Mouse (Mus musculus): Measurements from ENCODE around the gene Smarca4. TPM values are rescaled to one million over a fixed set of nuclear protein-coding genes. Genes with fewer than 3 reads are reported as not detected.
"Not testable (repeated sequence)": the region's sequence is repeated elsewhere in the genome, so short reads cannot be mapped to it uniquely, and the experiment has no call there.

Gene Smarca4
- polyA plus RNA-seq, 1 experiment, result 25.3 TPM

DNA sequence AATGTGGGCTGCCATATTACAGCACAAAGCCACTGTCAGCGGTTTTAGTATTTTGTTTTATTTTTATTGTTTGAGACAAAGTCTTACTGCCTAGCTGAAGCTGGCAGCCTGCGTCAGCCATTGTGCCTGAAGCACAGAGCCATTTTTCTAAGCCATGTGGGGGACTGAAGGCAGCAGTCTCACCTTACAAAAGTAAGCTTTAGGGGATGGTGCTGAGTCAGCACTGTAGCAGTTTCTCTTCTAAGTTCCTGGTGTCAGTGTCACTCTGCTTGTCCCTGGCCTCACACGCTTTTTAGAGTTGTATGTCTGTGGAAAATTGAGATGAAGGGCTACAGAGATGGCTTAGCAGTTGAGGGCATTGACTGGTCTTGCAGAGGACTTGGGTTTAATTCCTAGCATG, 30.4 kb downstream of the Smarca4 start:
- DNase-seq (ENCODE audit: low read depth, low spot score), result no peak
- WGBS, result 96% methylated on average over 3 of the region's 3 CpGs

DNA sequence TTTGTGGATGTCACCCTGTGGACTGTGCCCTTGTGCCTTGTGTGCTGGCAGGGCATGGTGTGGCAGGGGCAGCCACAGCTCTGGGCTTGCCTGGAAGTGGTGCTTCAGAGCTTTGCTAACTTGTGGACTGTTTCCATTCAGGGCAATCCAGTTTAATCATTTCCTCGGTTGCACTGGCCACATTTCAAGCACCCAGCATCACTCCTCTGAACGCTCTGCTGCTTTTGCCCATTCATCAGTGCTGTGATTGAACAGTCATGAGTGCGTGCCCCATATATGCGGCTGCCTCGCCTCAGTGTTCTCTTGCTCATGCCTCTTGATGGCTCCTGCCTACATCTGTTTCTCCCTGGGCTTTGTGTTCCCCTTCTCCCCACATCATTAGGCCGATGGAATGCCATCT, 31.8 kb downstream of the Smarca4 start:
- no peak for DNase-seq (ENCODE audit: low read depth, low spot score)
- WGBS, result 87% methylated on average over 6 of the region's 6 CpGs

DNA sequence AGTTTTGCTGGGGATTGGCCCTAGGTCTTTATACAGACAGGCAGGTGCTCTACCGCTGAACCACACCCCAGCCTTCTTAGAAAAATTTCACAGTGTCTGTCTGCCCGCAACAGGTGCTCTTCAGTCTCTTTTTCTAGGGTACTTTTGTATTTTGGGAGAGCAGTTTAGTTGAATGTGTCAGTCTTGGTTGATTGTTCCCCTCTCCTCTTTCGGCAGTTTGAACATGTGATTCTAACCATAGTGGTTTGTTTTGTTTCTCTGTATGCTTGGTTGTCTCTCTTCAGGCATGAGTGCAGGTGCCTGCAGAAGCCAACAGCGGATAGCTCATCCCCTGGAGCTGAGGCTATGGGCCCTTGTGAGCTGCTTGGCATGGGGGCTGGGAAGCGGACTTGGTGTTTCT, 36.3 kb downstream of the Smarca4 start:
- DNase-seq (ENCODE audit: low read depth, low spot score), result no peak
- WGBS, result 84% methylated on average over 5 of the region's 5 CpGs

DNA sequence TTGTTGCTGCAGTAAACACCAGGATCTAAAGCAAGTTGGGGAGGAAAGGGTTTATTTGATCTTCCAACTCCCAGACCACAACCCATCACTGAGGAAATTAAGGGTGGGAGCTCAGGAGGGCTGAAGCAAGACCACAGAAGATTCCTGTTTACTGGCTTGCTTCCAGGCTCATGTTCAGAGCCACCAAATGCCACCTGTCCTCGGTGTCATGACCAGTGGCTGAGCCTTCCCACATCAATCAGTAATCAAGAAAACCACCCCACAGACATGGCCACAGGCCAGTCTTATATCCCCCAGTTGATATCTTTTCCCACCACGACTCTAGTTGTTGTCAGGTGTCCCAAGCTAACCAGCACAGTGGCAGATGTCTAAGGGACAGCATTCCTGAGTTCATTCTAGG, 37.3 kb downstream of the Smarca4 start:
- WGBS, result 74% methylated on average over 2 of the region's 2 CpGs
- DNase-seq (ENCODE audit: low read depth, low spot score), result no peak

DNA sequence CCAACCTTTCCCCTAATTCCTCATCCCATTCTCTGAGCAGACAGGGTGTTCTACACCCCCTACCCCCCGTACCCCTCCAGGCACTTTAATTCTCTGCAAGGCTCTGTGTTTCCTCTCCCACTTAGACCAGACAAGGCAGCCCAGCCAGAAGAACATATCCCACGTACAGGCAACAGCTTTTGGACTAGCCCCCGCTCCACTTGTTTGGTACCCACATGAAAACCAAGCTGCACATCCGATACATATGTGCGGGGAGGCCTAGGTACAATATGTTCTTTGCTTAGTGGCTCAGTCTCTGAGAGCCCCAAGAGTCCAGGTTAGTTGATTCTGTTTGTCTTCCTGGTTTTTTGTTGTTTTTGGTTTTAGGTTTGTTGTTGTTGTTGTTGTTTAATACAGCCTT, 46.1 kb downstream of the Smarca4 start:
- no peak for DNase-seq (ENCODE audit: low read depth, low spot score)
- 95% methylated on average over 5 of the region's 5 CpGs for WGBS

DNA sequence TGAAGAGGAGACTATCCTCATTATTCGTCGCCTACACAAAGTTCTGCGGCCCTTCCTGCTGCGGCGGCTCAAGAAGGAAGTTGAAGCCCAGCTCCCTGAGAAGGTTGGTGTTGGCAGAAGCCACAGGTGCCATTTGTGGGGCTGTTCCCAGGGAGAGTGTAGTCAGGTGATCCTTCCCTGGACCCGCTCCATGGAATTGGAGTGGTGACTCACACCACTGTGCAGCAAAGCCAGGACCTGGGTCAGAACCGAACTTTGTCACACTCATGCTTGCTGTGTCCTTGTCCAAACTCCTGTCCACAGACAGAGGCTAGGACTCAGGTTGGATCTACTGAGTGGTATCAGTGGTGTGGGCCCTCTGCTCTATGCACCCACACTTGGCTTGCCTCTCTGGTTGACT, 53.0 kb downstream of the Smarca4 start:
- 80% methylated on average over 7 of the region's 7 CpGs for WGBS
- no peak for DNase-seq (ENCODE audit: low read depth, low spot score)

DNA sequence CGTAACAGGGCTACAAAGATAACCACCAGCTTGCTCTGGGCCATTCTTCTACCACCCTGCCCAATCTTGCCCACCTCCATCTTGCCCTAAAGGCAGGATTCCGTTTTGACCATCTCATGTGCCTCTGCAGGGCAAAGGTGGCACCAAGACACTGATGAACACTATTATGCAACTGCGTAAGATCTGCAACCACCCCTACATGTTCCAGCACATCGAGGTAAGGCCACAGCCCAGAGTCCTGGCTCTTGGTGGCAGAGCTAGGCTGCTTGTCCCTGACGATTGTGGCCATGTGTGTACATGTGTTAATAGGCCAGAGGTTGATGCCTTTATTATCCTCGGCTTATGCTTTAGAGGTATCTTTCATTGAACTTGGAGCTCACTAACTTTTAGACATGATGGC, 54.4 kb downstream of the Smarca4 start:
- WGBS, result 84% methylated on average over 6 of the region's 6 CpGs
- DNase-seq (ENCODE audit: low read depth, low spot score), result no peak

DNA sequence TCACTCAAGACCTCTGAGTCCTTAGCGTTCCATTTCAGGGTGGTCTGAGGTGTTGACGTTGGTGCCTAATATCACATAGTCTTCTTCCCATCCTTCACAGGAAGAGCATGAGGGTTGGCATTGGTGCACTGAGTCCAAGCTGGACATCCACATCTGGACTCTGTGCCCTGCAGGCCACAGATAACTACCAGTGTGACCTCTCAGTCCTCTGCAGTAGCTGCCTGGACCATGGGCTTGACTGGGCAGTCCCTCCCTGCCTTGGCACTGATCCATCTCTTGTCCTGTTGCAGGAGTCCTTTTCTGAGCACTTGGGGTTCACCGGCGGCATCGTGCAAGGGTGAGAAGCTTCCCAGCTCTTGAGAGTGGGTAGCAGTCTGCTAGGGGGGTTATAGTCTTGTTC, 55.8 kb downstream of the Smarca4 start:
- 94% methylated on average over 5 of the region's 5 CpGs for WGBS
- no peak for DNase-seq (ENCODE audit: low read depth, low spot score)

DNA sequence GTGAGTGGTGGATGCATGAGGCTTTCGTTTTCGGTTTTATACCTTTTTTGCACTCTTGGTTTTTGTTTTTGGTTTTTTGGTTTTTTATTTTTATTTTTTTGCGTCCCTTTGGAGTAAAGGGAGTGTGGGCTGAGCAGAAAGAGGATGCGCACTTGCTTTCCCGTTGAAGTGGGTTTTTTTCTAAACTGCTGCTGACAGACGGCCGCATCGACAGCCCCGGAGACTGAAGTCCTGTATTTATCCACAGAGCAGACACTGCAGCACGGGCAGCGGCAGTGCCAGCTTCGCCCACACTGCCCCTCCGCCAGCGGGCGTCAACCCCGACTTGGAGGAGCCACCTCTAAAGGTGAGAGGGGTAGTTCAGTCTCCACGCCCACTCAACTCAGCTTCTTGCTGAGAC, 61.7 kb downstream of the Smarca4 start:
- no peak for DNase-seq (ENCODE audit: low read depth, low spot score)
- WGBS, result 93% methylated on average over 17 of the region's 17 CpGs

DNA sequence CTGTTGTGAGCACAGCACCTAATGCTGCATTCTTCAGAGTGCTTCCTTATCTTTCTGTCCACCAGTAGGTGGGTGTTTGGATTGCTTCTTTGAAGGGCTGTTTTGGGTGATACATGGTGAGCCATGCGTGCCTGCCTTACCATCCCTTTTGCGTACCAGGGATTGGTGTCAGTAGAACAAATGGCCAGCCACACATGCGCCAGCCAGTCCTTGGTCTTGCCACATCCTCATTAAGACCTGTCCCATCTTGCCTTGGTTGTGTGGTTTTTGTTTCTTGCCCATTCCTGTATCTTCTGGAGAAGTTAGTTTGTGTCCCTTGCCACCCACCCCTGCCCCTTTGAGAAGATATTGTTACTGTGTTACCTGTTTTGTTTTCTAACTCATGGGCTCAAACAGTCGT, 64.5 kb downstream of the Smarca4 start:
- 88% methylated on average over 4 of the region's 4 CpGs for WGBS
- no peak for DNase-seq (ENCODE audit: low read depth, low spot score)

DNA sequence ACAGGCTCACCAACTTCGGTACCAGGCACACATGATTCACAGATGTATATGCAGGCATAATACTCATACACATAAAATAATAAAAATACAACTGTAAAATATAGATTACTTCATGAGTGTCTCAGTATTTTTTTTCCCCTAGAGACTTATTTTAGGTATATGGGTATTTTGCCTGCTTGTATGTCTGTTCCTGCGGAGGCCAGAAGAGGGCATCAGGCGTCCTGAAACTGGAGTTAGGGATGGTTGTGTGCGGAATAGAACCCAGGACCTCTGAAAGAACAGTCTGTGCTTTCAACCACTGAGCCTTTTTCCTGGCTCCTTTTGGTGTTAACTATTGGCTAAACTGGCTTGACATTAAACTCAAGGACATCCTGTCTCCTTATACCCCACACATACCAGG, 66.9 kb downstream of the Smarca4 start:
- 88% methylated on average over 4 of the region's 4 CpGs for WGBS
- no peak for DNase-seq (ENCODE audit: low read depth, low spot score)

DNA sequence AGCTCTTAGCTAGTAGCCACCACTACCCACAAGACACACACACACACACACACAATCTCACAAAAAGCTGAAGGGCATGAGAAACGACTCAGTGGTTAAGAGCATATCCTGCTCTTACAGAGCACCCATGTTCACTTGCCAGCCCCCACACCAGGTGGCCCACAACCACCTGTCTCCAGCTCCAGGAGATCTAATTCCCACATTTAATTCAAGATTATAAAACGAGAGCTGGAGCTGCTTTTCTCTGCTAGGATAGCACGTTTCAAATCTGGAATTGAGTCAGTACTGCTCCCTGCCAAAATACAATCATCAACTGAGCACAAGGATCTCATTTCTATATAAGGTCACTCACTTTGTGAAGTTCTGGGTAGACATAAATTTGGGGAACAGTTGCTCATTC, 67.9 kb downstream of the Smarca4 start:
- DNase-seq (ENCODE audit: low read depth, low spot score), result no peak
- WGBS, result 68% methylated on average over 3 of the region's 3 CpGs

DNA sequence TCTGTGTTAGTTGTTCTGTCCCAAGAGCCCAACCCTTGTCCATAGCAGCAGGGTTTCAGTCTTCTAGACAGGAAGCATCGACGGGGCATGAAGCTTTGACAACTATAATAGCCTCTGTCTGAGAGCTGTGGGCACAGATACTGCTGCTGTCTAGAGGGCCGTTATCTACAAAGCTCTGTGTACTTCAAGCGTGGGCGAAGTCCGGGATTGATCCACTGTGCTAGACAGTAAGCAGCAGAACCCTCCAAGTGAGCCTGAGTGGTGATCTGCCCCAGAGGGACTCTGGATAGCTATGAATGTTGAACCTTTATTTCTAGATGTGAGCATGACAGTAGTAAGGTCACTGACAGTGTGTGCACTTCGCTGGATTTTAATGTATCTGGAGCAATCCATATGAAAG, 72.6 kb downstream of the Smarca4 start:
- no peak for DNase-seq (ENCODE audit: low read depth, low spot score)
- 86% methylated on average over 7 of the region's 7 CpGs for WGBS

DNA sequence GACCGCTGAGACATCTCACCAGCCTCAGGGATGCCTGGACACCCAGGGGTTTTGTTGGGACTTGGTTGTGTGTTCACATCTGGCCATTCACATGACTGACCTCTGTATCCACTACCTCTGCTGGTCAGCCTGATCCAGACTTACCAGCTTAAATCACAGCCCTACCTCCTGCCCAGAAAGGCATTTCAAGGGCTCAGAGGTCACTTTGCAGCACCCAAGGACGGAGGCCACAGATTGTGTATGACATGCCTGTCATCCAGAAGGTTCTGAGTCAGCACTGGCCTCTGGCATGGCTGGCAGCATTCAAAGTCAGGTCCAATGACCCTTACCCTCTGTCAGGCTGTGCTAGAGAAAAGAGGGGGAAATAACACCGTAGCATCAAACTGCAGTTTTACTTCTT, 74.1 kb downstream of the Smarca4 start:
- 88% methylated on average over 3 of the region's 3 CpGs for WGBS
- no peak for DNase-seq (ENCODE audit: low read depth, low spot score)

DNA sequence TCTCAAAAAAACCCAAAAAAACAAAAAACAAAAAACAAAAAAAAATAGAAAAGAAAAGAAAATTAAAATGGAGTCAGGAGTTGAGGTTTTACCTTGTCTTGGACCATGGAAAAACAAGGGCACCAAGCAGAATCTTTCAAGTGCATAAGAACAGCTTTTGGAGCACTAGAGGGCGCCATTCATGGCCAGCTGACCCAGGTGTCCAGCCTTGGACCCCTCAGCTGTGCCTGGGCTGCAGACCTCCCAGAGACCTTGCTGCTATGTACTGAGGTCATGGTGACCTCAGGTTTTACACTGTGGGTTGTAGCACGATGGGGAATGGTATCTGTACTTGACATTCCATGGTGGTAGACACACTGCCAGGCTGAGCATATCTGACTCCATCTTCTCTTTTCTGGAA, 75.9 kb downstream of the Smarca4 start:
- WGBS, result 54% methylated on average over 2 of the region's 2 CpGs
- DNase-seq (ENCODE audit: low read depth, low spot score), result no peak

DNA sequence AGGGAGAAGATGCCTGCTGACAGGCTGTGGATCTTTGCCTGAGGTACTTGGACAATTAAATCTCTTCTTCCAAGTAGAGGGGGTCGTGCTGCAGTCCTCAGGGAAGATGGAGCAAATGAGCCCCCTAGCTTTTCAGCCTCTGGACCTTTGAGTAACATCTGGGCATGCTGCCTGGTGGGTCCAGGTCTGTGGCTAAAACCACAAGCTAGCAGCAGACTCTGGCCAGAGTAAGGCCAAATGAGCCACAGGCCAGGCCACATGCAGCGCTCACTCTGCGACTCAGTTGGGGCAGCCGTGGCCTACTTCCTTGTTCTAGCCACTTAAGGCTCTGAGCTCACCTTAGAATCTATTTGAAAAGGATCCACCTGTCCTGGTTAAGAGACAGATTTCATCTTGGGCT, 76.5 kb downstream of the Smarca4 start:
- 85% methylated on average over 4 of the region's 4 CpGs for WGBS
- no peak for DNase-seq (ENCODE audit: low read depth, low spot score)

DNA sequence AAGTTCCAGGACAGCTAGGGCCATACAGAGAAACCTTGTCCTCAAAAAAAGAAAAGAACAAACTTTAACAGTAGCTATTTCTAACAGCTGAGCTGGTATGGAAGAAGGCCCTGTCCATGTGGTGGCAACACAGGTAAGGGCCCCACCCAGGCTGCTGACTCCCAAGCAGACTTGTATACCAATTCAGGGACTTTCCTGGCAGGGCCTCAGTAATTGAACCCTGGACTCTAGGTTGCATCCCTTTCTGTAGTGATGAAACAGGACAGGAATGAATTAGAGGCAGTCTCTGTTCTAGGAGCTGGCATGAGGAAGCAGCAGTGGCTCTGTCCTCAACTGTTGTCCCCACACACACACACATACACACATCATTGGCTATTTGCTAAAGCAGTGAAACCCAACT, 78.1 kb downstream of the Smarca4 start:
- DNase-seq (ENCODE audit: low read depth, low spot score), result no peak

DNA sequence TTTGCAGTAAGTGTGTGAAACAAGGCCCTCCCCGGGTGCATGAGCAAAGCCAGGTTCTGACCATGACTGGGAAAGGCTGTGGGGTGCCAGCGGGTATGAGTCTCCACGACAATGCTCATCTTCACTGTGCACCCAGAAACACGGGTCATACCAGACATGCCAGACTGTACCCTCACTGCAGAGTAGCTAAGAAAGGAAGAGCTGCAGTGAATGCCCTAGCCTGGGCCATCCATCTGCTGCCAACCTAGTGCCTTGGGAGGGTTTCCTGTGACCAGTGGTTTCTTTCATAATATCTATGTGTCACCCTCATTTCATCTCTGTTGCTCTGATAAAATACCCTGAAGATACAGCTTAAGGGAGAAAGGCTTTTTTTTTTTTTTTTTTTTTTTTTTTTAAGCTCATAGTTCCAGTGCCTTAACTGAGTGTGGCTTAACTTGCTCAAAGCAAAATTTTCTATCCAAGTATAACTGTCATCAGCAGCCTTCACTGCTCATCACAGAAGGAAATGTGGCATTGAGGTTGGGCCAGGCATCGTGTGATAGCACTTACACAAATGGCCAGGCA, 79.3 kb downstream of the Smarca4 start:
- 87% methylated on average over 5 of the region's 5 CpGs for WGBS
- no peak for DNase-seq (ENCODE audit: low read depth, low spot score)

DNA sequence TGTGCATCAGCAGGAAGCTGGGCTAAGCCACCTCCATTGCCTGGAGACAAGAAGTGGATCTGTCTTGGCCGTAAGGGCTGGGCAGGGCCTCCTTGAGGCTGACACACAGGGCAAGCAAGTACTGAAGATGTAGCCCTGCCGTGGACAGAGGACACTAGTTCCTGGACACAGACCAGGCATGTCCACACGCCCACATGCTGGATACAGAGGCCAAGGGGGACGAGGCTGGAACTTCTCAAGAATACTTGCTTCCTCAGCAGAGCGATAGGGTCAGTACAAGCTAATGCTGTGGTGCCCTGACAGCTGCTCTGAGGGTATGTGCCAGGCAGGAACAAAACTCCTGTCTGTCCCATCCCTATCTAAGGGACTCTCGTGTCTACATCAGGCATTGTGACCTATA, 81.2 kb downstream of the Smarca4 start:
- DNase-seq (ENCODE audit: low read depth, low spot score), result no peak
- WGBS, result 77% methylated on average over 6 of the region's 6 CpGs

DNA sequence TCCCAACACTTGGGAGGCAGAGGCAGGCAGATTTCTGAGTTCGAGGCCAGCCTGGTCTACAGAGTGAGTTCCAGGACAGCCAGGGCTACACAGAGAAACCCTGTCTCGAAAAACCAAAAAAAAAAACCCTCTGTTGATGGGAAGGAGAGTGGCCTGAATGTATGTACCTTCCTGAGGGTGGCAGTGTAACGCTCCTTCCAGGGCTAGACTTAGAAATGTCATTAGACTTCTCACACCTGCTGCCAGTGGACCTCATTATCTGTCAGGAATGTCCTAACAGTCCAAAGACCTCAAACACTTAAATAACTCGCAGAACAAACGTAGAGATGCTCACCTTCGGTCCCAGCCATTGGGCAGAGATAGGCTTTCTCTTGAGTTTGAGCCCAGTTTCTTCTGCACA, 83.3 kb downstream of the Smarca4 start:
- not testable (repeated sequence) for DNase-seq (ENCODE audit: low read depth, low spot score)
- 51% methylated on average over 6 of the region's 6 CpGs for WGBS

DNA sequence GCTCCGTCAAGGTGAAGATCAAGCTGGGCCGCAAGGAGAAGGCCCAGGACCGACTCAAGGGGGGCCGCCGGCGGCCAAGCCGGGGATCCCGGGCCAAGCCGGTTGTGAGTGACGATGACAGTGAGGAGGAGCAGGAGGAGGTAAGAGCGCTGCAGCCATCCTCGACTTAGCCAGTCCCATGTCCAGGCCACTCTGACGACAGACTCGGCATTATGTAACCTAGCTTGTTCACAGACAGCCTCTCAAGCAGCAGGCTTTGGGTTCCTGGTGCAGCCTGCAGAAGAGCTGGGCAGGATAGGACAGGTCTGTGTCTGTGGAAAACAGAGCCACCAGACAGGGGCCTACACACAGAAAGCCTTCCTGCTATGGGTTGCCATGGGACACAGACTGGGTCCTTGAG, 85.1 kb downstream of the Smarca4 start:
- DNase-seq (ENCODE audit: low read depth, low spot score), result no peak
- 92% methylated on average over 14 of the region's 14 CpGs for WGBS

DNA sequence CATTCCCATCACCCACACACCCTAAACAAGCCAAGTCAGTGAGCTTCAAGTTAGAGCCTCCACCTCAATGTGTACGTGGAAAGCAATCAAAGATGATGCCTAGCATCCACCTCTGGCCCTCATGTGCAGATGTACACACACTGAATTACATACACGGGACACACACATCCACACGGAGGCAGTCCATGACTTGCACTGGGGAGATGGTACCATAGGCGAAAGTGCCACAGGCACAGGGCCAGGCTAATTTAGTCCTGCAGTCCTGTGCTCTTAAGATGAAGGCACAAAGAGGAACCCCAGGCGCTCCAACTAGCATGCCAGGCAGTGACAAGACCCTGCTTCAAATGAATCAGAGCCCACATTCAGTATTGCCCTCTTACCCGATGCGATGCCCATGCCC, 87.5 kb downstream of the Smarca4 start:
- 87% methylated on average over 7 of the region's 7 CpGs for WGBS
- DNase-seq (ENCODE audit: low read depth, low spot score), result no peak

DNA sequence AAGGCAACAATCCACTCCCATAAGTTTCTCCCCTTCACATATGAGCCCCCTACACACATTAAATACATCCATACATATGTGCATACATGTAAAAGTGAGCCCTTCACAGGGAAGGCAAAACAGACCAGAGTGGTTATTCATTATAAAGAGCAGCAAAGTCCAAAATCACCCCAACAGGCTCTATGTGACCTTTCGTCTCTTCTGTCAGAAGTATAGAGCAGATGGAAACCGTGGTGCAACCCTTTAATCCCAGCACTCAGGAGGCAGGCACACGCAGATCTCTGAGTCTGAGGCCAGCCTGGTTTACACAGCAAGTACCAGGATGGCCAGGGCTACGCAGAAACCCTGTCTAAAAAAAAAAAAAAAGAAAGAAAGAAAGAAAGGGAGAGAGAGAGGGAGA, 90.1 kb downstream of the Smarca4 start:
- WGBS, result 78% methylated on average over 4 of the region's 4 CpGs

More for the DNA sequence above, 90.1 kb downstream of the Smarca4 start:
- DNase-seq (ENCODE audit: low read depth, low spot score), result no peak
